Comparison of ENCODE assay signal across 8 mouse cellular contexts in the genomic region with DNA sequence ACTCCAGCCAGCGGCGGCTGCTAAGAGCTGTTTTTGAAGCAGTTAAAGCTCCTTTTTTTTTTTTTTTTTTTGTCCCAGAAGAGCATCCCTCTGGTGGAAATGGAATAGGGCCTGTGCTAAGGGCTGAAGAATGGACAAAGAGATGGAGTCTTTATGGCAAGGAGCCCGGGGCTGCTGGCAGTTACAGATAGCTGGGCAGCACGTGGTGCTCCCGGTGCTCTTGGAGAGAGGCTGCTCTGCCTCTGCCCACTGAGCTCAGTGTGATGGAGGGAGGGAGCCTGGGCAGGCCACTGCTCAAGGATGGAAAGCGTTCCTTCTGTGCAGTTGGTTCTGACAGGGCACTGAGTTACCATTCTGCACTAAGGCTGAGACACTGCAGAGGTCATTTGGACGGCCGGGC. TPM values are rescaled to one million over a fixed set of nuclear protein-coding genes. Genes with fewer than 3 reads are reported as not detected.
DNase-seq lines count a peak whose midpoint lies in the region; ATAC-seq and TF ChIP-seq lines count a peak whose summit lies in the region.

No protein-coding gene starts in this region.

- peaks cover 65% of the 10 kb centered on the region for H3K4me1 ChIP-seq in forebrain, embryonic 13.5 days
- peaks cover 73% of the 10 kb centered on the region for H3K4me1 ChIP-seq in forebrain, embryonic 10.5 days
- peaks cover 43% of the 10 kb centered on the region for H3K4me1 ChIP-seq in thymus, adult 2 months (replicated peaks; ENCODE audit: control insufficient read depth, insufficient read depth, low read length)
- H3K4me1 ChIP-seq in neural tube, embryonic 15.5 days: peaks cover 57% of the 10 kb centered on the region
- peaks cover 43% of the 10 kb centered on the region for H3K4me1 ChIP-seq in forebrain, embryonic 16.5 days (replicated peaks; ENCODE audit: control insufficient read depth, insufficient read depth, low read length)

- 0 out of 2 replicates have a peak overlapping the region, but pooled peaks have one; percentile 61 for H3K27ac ChIP-seq in forebrain, embryonic 13.5 days
- H3K27ac ChIP-seq in forebrain, embryonic 10.5 days: no peak overlapping the region
- peak overlapping the region; percentile 58; the same call in 1 of the 2 replicates for H3K27ac ChIP-seq in thymus, adult 2 months (ENCODE audit: control insufficient read depth, insufficient read depth, low read length)
- peak overlapping the region; percentile 45; the same call in 1 of the 2 replicates for H3K27ac ChIP-seq in neural tube, embryonic 15.5 days (replicated peaks)
- H3K27ac ChIP-seq in forebrain, embryonic 16.5 days (ENCODE audit: low read length): no peak overlapping the region; the same call in 1 of the 2 replicates

- H3K4me3 ChIP-seq in forebrain, embryonic 13.5 days: no peak overlapping the region
- no peak overlapping the region for H3K4me3 ChIP-seq in forebrain, embryonic 10.5 days
- no peak overlapping the region for H3K4me3 ChIP-seq in thymus, adult 2 months (ENCODE audit: control insufficient read depth, insufficient read depth, low read length)
- no peak overlapping the region for H3K4me3 ChIP-seq in neural tube, embryonic 15.5 days (replicated peaks)
- no peak overlapping the region for H3K4me3 ChIP-seq in forebrain, embryonic 16.5 days (replicated peaks; ENCODE audit: low read length)

- 51% methylated on average over 8 of the region's 8 CpGs for WGBS in forebrain, embryonic 13.5 days
- 63% methylated on average over 8 of the region's 8 CpGs for WGBS in forebrain, embryonic 10.5 days
- WGBS in thymus, adult 2 months: 38% methylated on average over 8 of the region's 8 CpGs
- 32% methylated on average over 8 of the region's 8 CpGs for WGBS in neural tube, embryonic 15.5 days
- 34% methylated on average over 8 of the region's 8 CpGs for WGBS in forebrain, embryonic 16.5 days

- ATAC-seq in forebrain, embryonic 13.5 days: no peak
- no peak for ATAC-seq in neural tube, embryonic 15.5 days (ENCODE audit: low FRiP score)
- no peak for ATAC-seq in forebrain, embryonic 16.5 days

- H3K9me3 ChIP-seq in forebrain, embryonic 13.5 days (replicated peaks): no peaks in the 10 kb centered on the region
- H3K9me3 ChIP-seq in forebrain, embryonic 10.5 days: no peaks in the 10 kb centered on the region
- H3K9me3 ChIP-seq in neural tube, embryonic 15.5 days (replicated peaks): no peaks in the 10 kb centered on the region
- H3K9me3 ChIP-seq in forebrain, embryonic 16.5 days (ENCODE audit: control insufficient read depth, low read length): no peaks in the 10 kb centered on the region

- H3K9ac ChIP-seq in forebrain, embryonic 13.5 days: no peak overlapping the region
- H3K9ac ChIP-seq in neural tube, embryonic 15.5 days (replicated peaks): no peak overlapping the region
- no peak overlapping the region for H3K9ac ChIP-seq in forebrain, embryonic 16.5 days (replicated peaks; ENCODE audit: low read depth, low read length)

- H3K36me3 ChIP-seq in forebrain, embryonic 13.5 days (ENCODE audit: poor library complexity, severe bottlenecking): no peaks in the 10 kb centered on the region
- H3K36me3 ChIP-seq in forebrain, embryonic 10.5 days (replicated peaks): no peaks in the 10 kb centered on the region; the same call in none of the 2 replicates
- H3K36me3 ChIP-seq in thymus, adult 2 months (ENCODE audit: control insufficient read depth, insufficient read depth, low read length): no peaks in the 10 kb centered on the region
- no peaks in the 10 kb centered on the region for H3K36me3 ChIP-seq in neural tube, embryonic 15.5 days
- no peaks in the 10 kb centered on the region for H3K36me3 ChIP-seq in forebrain, embryonic 16.5 days (ENCODE audit: control insufficient read depth, insufficient read depth)

- H3K4me2 ChIP-seq in forebrain, embryonic 13.5 days: no peak overlapping the region
- no peak overlapping the region for H3K4me2 ChIP-seq in neural tube, embryonic 15.5 days
- H3K4me2 ChIP-seq in forebrain, embryonic 16.5 days (ENCODE audit: low read length): no peak overlapping the region

- no peaks in the 10 kb centered on the region for H3K27me3 ChIP-seq in forebrain, embryonic 13.5 days
- H3K27me3 ChIP-seq in forebrain, embryonic 10.5 days (ENCODE audit: poor library complexity, severe bottlenecking): no peaks in the 10 kb centered on the region
- no peaks in the 10 kb centered on the region for H3K27me3 ChIP-seq in thymus, adult 2 months (ENCODE audit: control insufficient read depth, insufficient read depth, low read length)
- no peaks in the 10 kb centered on the region for H3K27me3 ChIP-seq in neural tube, embryonic 15.5 days (replicated peaks)
- H3K27me3 ChIP-seq in forebrain, embryonic 16.5 days (replicated peaks; ENCODE audit: control insufficient read depth, insufficient read depth, low read length): no peaks in the 10 kb centered on the region

- no peak for DNase-seq in forebrain, embryonic 10.5 days (ENCODE audit: extremely low spot score, low spot score)
- no peak for DNase-seq in thymus, adult 2 months
- DNase-seq in thymus, postnatal 4 days: no peak
- peak; percentile 49 for DNase-seq in kidney, postnatal 14 days
- no peak for DNase-seq in gastrocnemius, postnatal 25 days

- TF ChIP-seq POLR2A in thymus, adult 2 months (IDR thresholded peaks at IDR 0.05; ENCODE audit: control insufficient read depth, extremely low read depth, insufficient read depth, low read length, poor library complexity): no peak

- TF ChIP-seq CTCF in thymus, adult 2 months (IDR thresholded peaks at IDR 0.05; ENCODE audit: borderline replicate concordance, control insufficient read depth, extremely low read depth, insufficient read depth, low read length, poor library complexity): no peak

RNA-seq across cellular contexts. Expression of gene Med13l, which starts 53.6 kb away (rescaled TPM):
- polyA plus RNA-seq in forebrain, embryonic 13.5 days (2015; fragmentation: Nextera tagmentation; extraction: Ambion mirVana): 17.8 and 18.6 TPM in 2 replicates
- 10.5 and 11.2 TPM in 2 replicates for polyA plus RNA-seq in forebrain, embryonic 10.5 days (2016; fragmentation: Nextera tagmentation; extraction: Ambion mirVana)
- polyA plus RNA-seq in thymus, adult 2 months (2012; rRNA removed): 42.8 and 58.3 TPM in 2 replicates
- polyA plus RNA-seq in neural tube, embryonic 15.5 days (2015; fragmentation: Nextera tagmentation; extraction: Ambion mirVana): 11.5 and 12.3 TPM in 2 replicates
- total RNA-seq in gastrocnemius, postnatal 25 days (2021): 10 to 100 TPM; 19.7 to 22.7 TPM
- 24.9 and 25.8 TPM in 2 replicates for polyA plus RNA-seq in forebrain, embryonic 16.5 days (2015; fragmentation: Nextera tagmentation; extraction: Ambion mirVana)

Comparison
In these comparisons a context has a peak if more than half of its experiments do, and no peak if none do; other contexts are left out.
1. H3K27ac ChIP-seq: peak in forebrain, embryonic 13.5 days (single experiment), thymus, adult 2 months (single experiment) and neural tube, embryonic 15.5 days (single experiment); none in forebrain, embryonic 10.5 days (single experiment) and forebrain, embryonic 16.5 days (single experiment).